Mouse (Mus musculus): ENCODE data around the gene Zc3h4.

Zc3h4 gene

GRCm38 (mm10) chr7:16475764-16476599 lies 75.3 kb downstream of the Zc3h4 start:
- no peak for DNase-seq (ENCODE audit: low read depth, low spot score)

GRCm38 (mm10) chr7:16476600-16476989 lies 75.9 kb downstream of the Zc3h4 start:
- DNase-seq (ENCODE audit: low read depth, low spot score), result no peak

DNA sequence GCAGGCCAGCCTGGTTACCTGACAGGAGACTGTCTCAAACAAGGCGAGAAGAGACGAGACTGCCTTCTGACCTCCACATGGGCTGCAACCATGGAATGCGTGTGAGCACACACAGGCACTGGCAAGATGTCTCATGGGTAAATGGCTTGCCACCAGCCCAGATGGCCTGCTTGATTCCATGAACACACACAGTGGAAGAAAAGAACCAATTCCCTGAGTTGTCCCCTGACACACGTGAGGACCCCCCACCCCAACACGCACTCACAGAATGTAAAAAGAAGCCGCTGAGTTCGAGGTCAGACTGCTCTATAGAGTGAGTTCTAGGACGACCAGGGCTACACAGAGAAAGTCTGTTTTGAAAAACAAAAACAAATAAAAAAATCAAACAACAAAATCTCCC lies 76.9 kb downstream of the Zc3h4 start, which contains the start of gene Npas1:
Npas1 (minus strand) TSS at position 101 of the 400 bp plus-strand sequence.
- DNase-seq (ENCODE audit: low read depth, low spot score), result no peak
